ENCODE assay signal across 18 mouse cellular contexts in the genomic region with DNA sequence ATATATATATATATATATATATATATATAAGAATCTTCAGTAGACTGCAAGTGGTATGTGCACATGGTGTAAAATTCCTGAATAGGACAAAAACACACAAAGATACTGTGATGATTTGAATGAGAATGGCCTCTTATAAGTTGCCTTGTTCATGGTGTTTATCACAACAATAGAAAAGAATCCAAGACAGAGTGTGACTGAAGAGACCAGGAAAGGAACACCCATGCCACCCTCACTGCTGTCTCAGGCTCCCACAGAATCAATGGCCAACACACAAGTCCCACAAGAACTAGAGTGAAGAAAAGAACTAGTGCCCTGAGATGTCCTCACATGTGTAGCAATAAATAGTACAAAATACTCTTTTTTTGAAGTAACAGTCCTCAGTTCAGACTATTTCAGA.
"Had no signal": no experiment of that assay in that cellular context is flagged by ENCODE, and none has a peak within 500 bp of the region (broad histone marks: within the 10 kb centered on the region; RNA-seq: fewer than 3 reads in every experiment).

No protein-coding gene starts in this region.

- H3K4me3 ChIP-seq: midbrain, embryonic 10.5 days; midbrain, embryonic 13.5 days; midbrain, embryonic 15.5 days; myocyte; neural tube, embryonic 13.5 days; neural tube, embryonic 15.5 days had no signal

- H3K36me3 ChIP-seq: midbrain, embryonic 10.5 days; midbrain, embryonic 13.5 days; midbrain, embryonic 15.5 days; neural tube, embryonic 13.5 days; neural tube, embryonic 15.5 days had no signal

- H3K4me1 ChIP-seq: midbrain, embryonic 15.5 days; neural tube, embryonic 13.5 days; neural tube, embryonic 15.5 days had no signal

- DNase-seq: lung, adult 18-20 months; lung, embryonic 14.5 days; lung, postnatal 10 days; lung, postnatal 4 days; retina, postnatal 1 day; right cerebral cortex, adult 18-20 months; right cerebral cortex, postnatal 25 days; right cerebral cortex, postnatal 4 days; spleen, adult 18-20 months; thymus, adult 18-20 months; thymus, postnatal 14 days; thymus, postnatal 36 days had no signal

- H3K27ac ChIP-seq: midbrain, embryonic 10.5 days; midbrain, embryonic 13.5 days; midbrain, embryonic 15.5 days; neural tube, embryonic 13.5 days; neural tube, embryonic 15.5 days had no signal

- H3K27me3 ChIP-seq: neural tube, embryonic 13.5 days; neural tube, embryonic 15.5 days had no signal

- ATAC-seq: midbrain, embryonic 13.5 days; midbrain, embryonic 15.5 days had no signal

- H3K9me3 ChIP-seq: midbrain, embryonic 10.5 days; midbrain, embryonic 13.5 days; midbrain, embryonic 15.5 days; neural tube, embryonic 13.5 days; neural tube, embryonic 15.5 days had no signal
